1 mouse cellular context compared by ENCODE assay signal in the genomic region with DNA sequence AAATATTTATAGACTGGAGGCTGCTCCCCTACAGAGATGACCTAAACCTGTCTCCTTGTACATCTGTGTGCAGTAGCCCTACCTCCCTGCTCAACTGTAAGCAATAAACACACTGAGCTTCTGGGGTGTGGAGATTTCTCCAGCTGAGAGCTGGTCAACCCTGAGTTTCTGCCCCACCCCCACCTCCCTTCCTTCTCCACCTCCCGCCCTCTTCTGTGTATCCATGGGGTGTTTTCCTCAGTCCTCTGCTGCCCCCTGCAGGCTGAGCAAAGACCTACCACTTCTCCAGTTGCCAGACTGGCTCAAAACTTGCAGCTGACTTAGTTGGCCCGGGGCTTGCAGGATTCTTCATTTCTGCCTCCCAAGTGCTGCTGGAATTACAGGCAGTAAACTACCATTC.
A peak's percentile ranks its signal among the peaks of the same experiment; 100 is the strongest.
TF ChIP-seq lines count a peak whose summit lies in the region.

No protein-coding gene starts in this region.

TF ChIP-seq in CH12.LX, 34 proteins besides CTCF, POLR2A, EP300 and RAD21 (continued from another document):
- TF ChIP-seq RCOR1 (conservative IDR thresholded peaks at IDR 0.05; ENCODE audit: low read depth, low read length), result no peak
- 0 out of 2 replicates have a peak, but pooled peaks have one; percentile 15 for TF ChIP-seq HCFC1 (IDR thresholded peaks at IDR 0.05; ENCODE audit: low read depth, low read length)
- no peak for TF ChIP-seq USF1 (IDR thresholded peaks at IDR 0.05; ENCODE audit: low read depth, low read length)
- TF ChIP-seq NRF1 (IDR thresholded peaks at IDR 0.05; ENCODE audit: low read depth, low read length), result no peak
- no peak for TF ChIP-seq GABPA (IDR thresholded peaks at IDR 0.05; ENCODE audit: insufficient replicate concordance, low read depth, low read length)
- TF ChIP-seq MEF2A (IDR thresholded peaks at IDR 0.05; ENCODE audit: borderline replicate concordance, low read depth, low read length), result peak; percentile 30; the same call in 1 of the 2 replicates
- peak; percentile 23; the same call in 1 of the 2 replicates for TF ChIP-seq TCF12 (IDR thresholded peaks at IDR 0.05; ENCODE audit: low read depth, low read length)
- TF ChIP-seq CHD2 (IDR thresholded peaks at IDR 0.05; ENCODE audit: low read length), result peak; percentile 80
- no peak for TF ChIP-seq MYC (IDR thresholded peaks at IDR 0.05; ENCODE audit: low read depth, low read length)
- no peak for TF ChIP-seq JUND (conservative IDR thresholded peaks at IDR 0.05; ENCODE audit: low read depth, low read length)
- TF ChIP-seq ZMIZ1 (IDR thresholded peaks at IDR 0.05; ENCODE audit: low read depth, low read length), result no peak
